Mouse (Mus musculus): ENCODE data around the gene Klk1b26. TPM values are rescaled to one million over a fixed set of nuclear protein-coding genes. Genes with fewer than 3 reads are reported as not detected.
"Not testable (repeated sequence)": the region's sequence is repeated elsewhere in the genome, so short reads cannot be mapped to it uniquely, and the experiment has no call there.

Klk1b26 gene
- polyA plus RNA-seq, 1 experiment from 2014 or later = not detected

DNA sequence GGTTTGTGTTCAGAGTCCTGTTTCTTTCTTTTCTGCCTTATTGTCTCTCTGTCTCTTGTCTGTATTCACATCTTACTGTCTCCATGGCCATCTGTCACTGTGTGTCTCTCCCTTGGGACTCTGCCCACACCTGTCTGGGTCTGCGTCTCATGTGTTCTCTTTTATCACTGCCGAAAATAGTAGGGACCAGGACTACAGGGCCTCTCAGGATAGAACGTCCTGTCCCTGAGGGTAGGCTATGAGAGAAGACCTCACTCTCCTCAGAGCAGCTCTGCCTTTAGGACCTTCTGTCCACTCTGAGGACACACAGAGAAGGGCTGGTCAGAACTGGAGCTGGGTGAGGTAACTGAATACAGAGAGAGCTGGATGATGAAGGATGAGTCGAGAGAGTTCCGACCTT lies 3.1 kb downstream of the Klk1b26 start:
- Histone ChIP-seq H3K4me3 (replicated peaks; ENCODE audit: low read length) (no peak overlapping the region), H3K27me3 (ENCODE audit: control insufficient read depth, insufficient read depth, low read length) (no peaks in the 10 kb centered on the region), H3K9me3 (ENCODE audit: control insufficient read depth, low read length) (no peaks in the 10 kb centered on the region), H3K4me2 (replicated peaks) (no peak overlapping the region), H3K4me1 (replicated peaks; ENCODE audit: control insufficient read depth, insufficient read depth, low read length) (no peaks in the 10 kb centered on the region), H3K36me3 (replicated peaks; ENCODE audit: control insufficient read depth, insufficient read depth) (no peaks in the 10 kb centered on the region), H3K27ac (no peak overlapping the region), H3K9ac (no peak overlapping the region)
- DNase-seq (ENCODE audit: low spot score) (no peak), ATAC-seq (ENCODE audit: low FRiP score) (no peak)
- WGBS = 85% methylated on average over 5 of the region's 5 CpGs

DNA sequence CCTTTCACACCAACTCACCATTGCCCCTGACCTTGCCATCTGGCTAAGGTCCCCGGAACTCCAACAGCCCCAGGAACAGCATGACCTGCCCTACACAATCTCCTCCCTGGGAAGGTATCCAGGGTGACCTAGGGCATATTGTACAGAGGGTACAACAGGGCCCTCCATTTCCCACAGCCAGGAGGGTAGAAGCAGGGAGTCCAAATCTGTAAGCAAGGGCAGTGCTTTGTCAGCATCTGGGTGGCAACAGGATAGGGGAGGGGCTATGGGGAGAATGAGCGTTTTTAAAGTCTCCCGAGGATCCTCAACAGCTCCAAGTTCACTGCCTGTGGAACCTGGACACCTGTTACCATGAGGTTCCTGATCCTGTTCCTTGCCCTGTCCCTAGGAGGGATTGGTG lies 40.0 kb downstream of the Klk1b26 start, which contains the start of gene Klk1b27:
TSS of gene Klk1b27 (plus strand) at position 301 of the 400 bp plus-strand sequence.
- not testable (repeated sequence) for H3K27ac ChIP-seq; ATAC-seq (ENCODE audit: low FRiP score); H3K36me3 ChIP-seq (replicated peaks; ENCODE audit: control insufficient read depth, insufficient read depth); H3K27me3 ChIP-seq (ENCODE audit: control insufficient read depth, insufficient read depth, low read length); H3K9me3 ChIP-seq (ENCODE audit: control insufficient read depth, low read length); H3K4me2 ChIP-seq (replicated peaks); H3K4me1 ChIP-seq (replicated peaks; ENCODE audit: control insufficient read depth, insufficient read depth, low read length); DNase-seq (ENCODE audit: low spot score); H3K4me3 ChIP-seq (replicated peaks; ENCODE audit: low read length); H3K9ac ChIP-seq
- WGBS = 74% methylated on average over 3 of the region's 3 CpGs

Other genes starting within 250 kb of the Klk1b26 start
- gene Klk12, start 243.3 kb upstream of the Klk1b26 start, polyA plus RNA-seq (2014; fragmentation: Nextera tagmentation; extraction: Ambion mirVana) = not detected in 2 replicates
- not detected in 2 replicates for gene Klk11, start 237.6 kb upstream of the Klk1b26 start, polyA plus RNA-seq (2014; fragmentation: Nextera tagmentation; extraction: Ambion mirVana)
- not detected in 2 replicates for gene Klk10, start 231.1 kb upstream of the Klk1b26 start, polyA plus RNA-seq (2014; fragmentation: Nextera tagmentation; extraction: Ambion mirVana)
- not detected in 2 replicates for gene Klk9, start 220.3 kb upstream of the Klk1b26 start, polyA plus RNA-seq (2014; fragmentation: Nextera tagmentation; extraction: Ambion mirVana)
- gene Klk8, start 214.6 kb upstream of the Klk1b26 start, polyA plus RNA-seq (2014; fragmentation: Nextera tagmentation; extraction: Ambion mirVana) = 12.1 and 12.5 TPM in 2 replicates
- not detected in 2 replicates for gene Klk7, start 200.9 kb upstream of the Klk1b26 start, polyA plus RNA-seq (2014; fragmentation: Nextera tagmentation; extraction: Ambion mirVana)
- not detected in 2 replicates for gene Klk6, start 187.7 kb upstream of the Klk1b26 start, polyA plus RNA-seq (2014; fragmentation: Nextera tagmentation; extraction: Ambion mirVana)
- not detected in 2 replicates for gene Klk5, start 170.2 kb upstream of the Klk1b26 start, polyA plus RNA-seq (2014; fragmentation: Nextera tagmentation; extraction: Ambion mirVana)
- gene Klk4, start 131.0 kb upstream of the Klk1b26 start, polyA plus RNA-seq (2014; fragmentation: Nextera tagmentation; extraction: Ambion mirVana) = 3.0 and 4.5 TPM in 2 replicates
- not detected in 2 replicates for gene Klk15, start 78.4 kb upstream of the Klk1b26 start, polyA plus RNA-seq (2014; fragmentation: Nextera tagmentation; extraction: Ambion mirVana)
- not detected in 2 replicates for gene Klk1b8, start 61.5 kb upstream of the Klk1b26 start, polyA plus RNA-seq (2014; fragmentation: Nextera tagmentation; extraction: Ambion mirVana)
- gene Klk1b1, start 45.4 kb upstream of the Klk1b26 start, polyA plus RNA-seq (2014; fragmentation: Nextera tagmentation; extraction: Ambion mirVana) = not detected in 2 replicates
- not detected in 2 replicates for gene Klk1b9, start 36.1 kb upstream of the Klk1b26 start, polyA plus RNA-seq (2014; fragmentation: Nextera tagmentation; extraction: Ambion mirVana)
- not detected in 2 replicates for gene Klk1b11, start 16.3 kb upstream of the Klk1b26 start, polyA plus RNA-seq (2014; fragmentation: Nextera tagmentation; extraction: Ambion mirVana)
- gene Klk1b27, start 40.1 kb downstream of the Klk1b26 start, polyA plus RNA-seq (2014; fragmentation: Nextera tagmentation; extraction: Ambion mirVana) = not detected in 2 replicates
- not detected in 2 replicates for gene Klk1b21, start 90.2 kb downstream of the Klk1b26 start, polyA plus RNA-seq (2014; fragmentation: Nextera tagmentation; extraction: Ambion mirVana)
- gene Klk1b22, start 100.5 kb downstream of the Klk1b26 start, polyA plus RNA-seq (2014; fragmentation: Nextera tagmentation; extraction: Ambion mirVana) = not detected in 2 replicates
- not detected in 2 replicates for gene Klk1b16, start 124.6 kb downstream of the Klk1b26 start, polyA plus RNA-seq (2014; fragmentation: Nextera tagmentation; extraction: Ambion mirVana)
- gene Klk1b24, start 176.1 kb downstream of the Klk1b26 start, polyA plus RNA-seq (2014; fragmentation: Nextera tagmentation; extraction: Ambion mirVana) = not detected in 2 replicates
- not detected in 2 replicates for gene Klk1b3, start 186.0 kb downstream of the Klk1b26 start, polyA plus RNA-seq (2014; fragmentation: Nextera tagmentation; extraction: Ambion mirVana)
- not detected in 2 replicates for gene Klk1b4, start 195.3 kb downstream of the Klk1b26 start, polyA plus RNA-seq (2014; fragmentation: Nextera tagmentation; extraction: Ambion mirVana)
- gene Klk1b5, start 203.8 kb downstream of the Klk1b26 start, polyA plus RNA-seq (2014; fragmentation: Nextera tagmentation; extraction: Ambion mirVana) = not detected in 2 replicates
- gene Klk1, start 213.2 kb downstream of the Klk1b26 start, polyA plus RNA-seq (2014; fragmentation: Nextera tagmentation; extraction: Ambion mirVana) = not detected in 2 replicates
- gene Gm36864, start 224.0 kb downstream of the Klk1b26 start, polyA plus RNA-seq (2014; fragmentation: Nextera tagmentation; extraction: Ambion mirVana) = not detected in 2 replicates
- gene 1700028J19Rik, start 234.5 kb downstream of the Klk1b26 start, polyA plus RNA-seq (2014; fragmentation: Nextera tagmentation; extraction: Ambion mirVana) = 1.6 and 1.8 TPM in 2 replicates
- gene 2410002F23Rik, start 234.6 kb downstream of the Klk1b26 start, polyA plus RNA-seq (2014; fragmentation: Nextera tagmentation; extraction: Ambion mirVana) = 180 and 185 TPM in 2 replicates
- not detected in 2 replicates for gene Acp4, start 245.2 kb downstream of the Klk1b26 start, polyA plus RNA-seq (2014; fragmentation: Nextera tagmentation; extraction: Ambion mirVana)
- not detected in 2 replicates for gene Gm15517, start 249.3 kb downstream of the Klk1b26 start, polyA plus RNA-seq (2014; fragmentation: Nextera tagmentation; extraction: Ambion mirVana)

All from hindbrain, embryonic 14.5 days (tissue).